Mouse (Mus musculus): ENCODE results near the gene Zkscan2.

Gene Zkscan2

DNA sequence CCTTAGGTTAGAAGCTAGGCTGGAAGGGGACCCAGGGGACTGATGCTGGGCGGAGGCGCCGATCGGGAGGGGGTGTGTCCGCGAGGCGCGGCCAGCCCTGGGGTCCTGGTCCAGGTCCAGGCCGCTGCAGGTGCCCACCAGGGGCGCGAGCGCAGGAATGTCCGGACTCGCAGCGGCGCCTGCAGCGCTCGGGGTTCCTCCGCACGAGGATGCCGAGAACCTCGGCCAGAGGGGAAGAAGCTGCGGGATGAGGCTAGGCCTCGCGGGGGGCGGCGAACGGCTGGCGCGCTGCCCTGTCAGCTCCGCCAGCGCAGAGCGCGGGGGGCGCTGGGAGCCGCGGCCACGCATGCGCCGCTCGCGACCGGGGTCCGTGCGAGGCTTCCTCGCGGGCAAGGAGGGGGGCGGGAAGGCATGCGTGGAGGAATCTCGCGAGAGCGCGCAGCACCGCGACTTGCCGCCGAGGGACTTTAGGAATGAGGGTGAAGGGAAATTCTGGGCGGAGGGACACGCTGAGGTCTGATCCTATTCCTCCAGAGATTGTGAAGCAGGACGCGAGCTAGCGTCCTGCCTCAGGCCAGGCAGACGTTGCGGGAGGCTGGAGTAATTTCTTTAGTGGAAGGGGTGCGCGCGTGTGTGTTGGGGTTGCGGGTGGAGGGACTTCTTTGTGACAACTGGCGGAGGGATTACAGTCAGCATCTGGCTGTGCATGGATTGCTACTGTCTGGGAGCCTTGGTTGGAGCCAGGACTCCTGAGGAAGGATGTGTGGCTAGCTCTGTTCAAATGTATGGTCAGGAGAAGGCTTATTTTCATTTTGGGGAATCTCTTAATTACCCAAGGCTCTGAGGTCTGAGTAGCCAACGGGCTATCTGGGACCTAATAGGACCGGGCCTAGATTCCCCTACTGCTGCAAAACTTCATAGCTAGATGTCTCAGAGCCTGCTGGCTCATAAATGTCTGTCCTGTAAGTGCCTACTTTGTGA lies at the start of gene Zkscan2:
Gene Zkscan2, minus strand, starts transcription at position 211 of the 981 bp plus-strand sequence.
- no peak for DNase-seq (ENCODE audit: low spot score)

DNA sequence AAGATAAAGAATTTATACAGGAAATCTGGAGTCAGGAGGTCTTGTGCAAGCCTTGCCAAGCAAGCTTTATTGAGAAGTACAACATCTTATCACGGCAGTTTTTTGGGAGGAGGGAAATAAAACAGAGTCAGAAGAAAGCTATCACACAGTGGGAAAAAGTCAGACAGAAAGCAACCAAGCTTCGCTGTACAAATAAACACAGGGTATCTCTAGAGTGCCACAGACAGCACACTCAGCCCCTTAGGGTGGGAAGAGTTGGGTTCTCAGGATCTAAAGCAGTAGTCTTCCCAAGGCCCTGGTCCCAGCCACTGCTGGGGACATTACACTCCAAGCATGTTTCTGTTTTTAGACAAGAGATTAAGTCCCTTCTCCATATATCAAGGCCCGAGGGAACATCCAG lies 28.9 kb upstream of the Zkscan2 start:
- DNase-seq (ENCODE audit: low spot score), result no peak

GRCm38 (mm10) chr7:123525761-123526160 lies 25.5 kb upstream of the Zkscan2 start:
- no peak for DNase-seq (ENCODE audit: low spot score)

GRCm38 (mm10) chr7:123524218-123524861 lies 24.1 kb upstream of the Zkscan2 start:
- DNase-seq (ENCODE audit: low spot score), result peak; percentile 57

GRCm38 (mm10) chr7:123507946-123508345 lies 7.7 kb upstream of the Zkscan2 start:
- DNase-seq (ENCODE audit: low spot score), result no peak

DNA sequence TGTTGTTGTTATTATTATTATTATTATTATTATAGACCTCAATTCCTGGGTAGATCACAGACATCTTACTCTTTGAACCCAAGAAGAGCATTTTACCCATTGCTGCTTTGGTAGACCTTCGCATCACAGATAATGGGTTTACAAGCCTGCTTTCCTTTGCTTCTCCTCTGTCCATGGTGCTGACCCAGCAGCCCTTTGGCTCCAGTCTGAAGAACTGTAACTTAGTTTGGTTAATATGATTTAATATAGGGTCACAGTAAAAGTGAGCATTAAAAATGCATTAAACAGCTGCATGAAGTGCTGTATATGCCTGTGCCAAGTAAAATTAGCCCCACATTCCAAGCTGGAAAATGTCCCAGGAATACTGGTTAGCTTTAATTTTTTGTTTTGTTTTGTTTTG lies 3.1 kb upstream of the Zkscan2 start:
- DNase-seq (ENCODE audit: low spot score), result peak; percentile 33

- DNase-seq (ENCODE audit: low spot score), result no peak
Measured at GRCm38 (mm10) chr7:123499481-123500238, 589 bp downstream of the Zkscan2 start.

- no peak for DNase-seq (ENCODE audit: low spot score)
Measured at GRCm38 (mm10) chr7:123487703-123488102, 12.5 kb downstream of the Zkscan2 start.

DNA sequence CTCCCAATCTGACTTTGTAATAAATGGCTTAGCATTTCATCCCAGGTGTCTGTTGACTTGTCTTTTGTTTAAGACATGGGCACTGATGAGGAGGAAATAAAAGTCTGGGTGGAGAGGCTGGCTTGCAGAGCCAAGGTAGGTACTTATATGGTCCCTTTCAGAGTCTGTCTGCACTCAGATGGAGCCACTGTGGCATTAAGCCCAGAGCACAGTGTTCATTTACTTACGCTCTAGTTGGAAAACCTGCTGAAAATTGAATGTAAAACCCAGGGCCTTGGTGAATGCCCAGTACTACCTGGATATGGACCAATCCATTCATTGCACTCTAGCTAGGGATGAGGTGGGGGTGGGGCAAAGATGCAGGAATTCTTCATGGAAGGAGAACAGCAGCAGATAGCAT lies 32.3 kb downstream of the Zkscan2 start:
- no peak for DNase-seq (ENCODE audit: low spot score)

DNA sequence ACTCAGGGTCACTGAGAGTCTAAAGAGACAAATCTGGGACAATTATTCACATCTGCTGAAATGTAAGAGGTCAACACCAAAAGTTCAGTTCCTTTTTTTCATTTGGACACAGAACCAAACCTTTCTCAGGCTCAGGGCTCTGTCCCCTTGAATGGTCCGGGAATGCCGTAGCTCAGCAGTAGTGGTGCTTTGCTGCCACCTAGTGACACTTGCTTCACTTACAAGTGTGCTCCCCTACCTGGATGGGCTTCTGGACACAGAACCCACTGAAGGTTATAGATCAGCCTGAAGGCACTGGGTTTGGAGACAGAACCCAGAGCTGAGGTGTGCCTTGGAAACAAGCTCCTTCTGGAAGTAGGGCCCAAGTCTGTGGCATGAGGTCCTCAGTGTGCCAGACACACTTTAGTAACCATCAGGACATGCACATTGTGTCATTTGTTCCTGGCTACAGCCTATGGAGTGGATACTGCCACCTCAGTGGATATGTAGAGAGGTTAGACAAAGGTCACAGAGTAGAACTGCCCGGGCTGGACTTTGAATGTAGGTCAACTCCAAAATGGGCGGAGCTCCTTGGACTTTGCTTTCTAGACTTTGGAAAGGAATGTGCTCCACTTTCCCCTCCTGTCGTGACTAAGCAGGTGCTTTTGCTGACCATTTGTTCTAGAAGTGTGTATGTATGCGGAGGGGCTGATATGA lies 34.4 kb downstream of the Zkscan2 start:
- peak; percentile 80 for DNase-seq (ENCODE audit: low spot score)

- no peak for DNase-seq (ENCODE audit: low spot score)
Measured at GRCm38 (mm10) chr7:123463569-123463968, 36.7 kb downstream of the Zkscan2 start.

DNA sequence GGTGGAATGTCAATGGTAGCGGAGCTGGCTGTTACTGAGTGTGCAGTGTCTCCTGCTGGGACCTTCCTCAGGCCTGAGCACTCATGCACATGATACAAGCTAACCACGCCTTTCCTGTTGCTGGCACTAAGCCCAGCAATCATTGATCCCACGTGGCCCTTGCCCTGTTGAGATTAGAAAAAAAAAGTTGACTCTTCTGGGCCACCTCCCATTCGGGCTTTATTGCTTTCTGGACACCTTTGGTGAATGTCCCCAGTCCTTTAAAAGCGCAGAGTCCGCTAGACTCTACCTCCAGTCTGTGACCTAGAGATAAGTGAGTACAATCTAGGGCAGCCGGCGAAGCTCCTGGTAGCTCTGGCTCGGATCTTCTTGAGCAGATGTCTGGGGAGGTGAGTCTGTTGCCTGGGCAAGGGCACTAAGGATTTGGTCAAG lies 38.2 kb downstream of the Zkscan2 start, which contains the start of gene Aqp8:
Gene Aqp8, plus strand, starts transcription at position 222 of the 432 bp plus-strand sequence.
- DNase-seq (ENCODE audit: low spot score), result peak; percentile 50

GRCm38 (mm10) chr7:123461316-123461715 lies 38.9 kb downstream of the Zkscan2 start:
- DNase-seq (ENCODE audit: low spot score), result no peak

GRCm38 (mm10) chr7:123459247-123459646 lies 41.0 kb downstream of the Zkscan2 start:
- DNase-seq (ENCODE audit: low spot score), result no peak

DNA sequence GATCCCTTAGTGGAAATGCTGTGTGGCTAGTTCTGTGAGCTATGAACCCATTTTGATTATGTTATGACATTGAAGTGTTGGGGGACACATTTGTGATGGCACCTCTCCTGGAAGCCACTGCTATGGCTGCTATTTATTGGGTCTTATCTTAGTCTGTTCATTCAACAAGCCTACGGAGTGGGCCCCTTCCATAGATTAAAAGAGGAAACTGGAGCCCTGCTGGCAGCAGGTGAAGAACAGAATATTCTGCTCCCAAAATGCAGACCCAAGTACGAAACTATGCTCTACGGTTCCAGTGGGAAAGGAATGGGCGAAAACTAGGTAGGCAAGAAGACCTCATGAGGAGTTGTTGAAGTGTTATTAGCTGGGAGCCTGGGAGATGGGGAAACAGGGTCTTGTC lies 41.9 kb downstream of the Zkscan2 start:
- no peak for DNase-seq (ENCODE audit: low spot score)

- DNase-seq (ENCODE audit: low spot score), result no peak
Measured at GRCm38 (mm10) chr7:123455088-123455487, 45.2 kb downstream of the Zkscan2 start.

DNA sequence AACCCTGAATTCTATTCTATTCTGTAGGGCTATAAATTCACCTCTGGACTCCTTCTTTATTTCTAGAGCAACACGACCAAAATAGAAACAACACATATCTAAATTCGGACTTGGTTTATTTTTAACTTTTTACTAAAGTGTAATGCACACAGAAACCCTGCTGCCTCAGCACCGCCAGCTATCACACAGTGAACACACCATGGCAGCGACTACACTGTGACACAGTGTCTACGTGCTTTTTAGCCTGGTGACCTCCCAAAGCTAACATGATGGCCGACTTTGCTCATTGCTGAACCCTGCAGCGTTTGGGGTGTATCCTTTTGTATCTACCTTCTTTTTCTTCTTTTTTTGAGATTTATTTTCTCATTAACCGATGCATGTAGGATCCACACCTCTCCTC lies 47.2 kb downstream of the Zkscan2 start:
- no peak for DNase-seq (ENCODE audit: low spot score)

DNA sequence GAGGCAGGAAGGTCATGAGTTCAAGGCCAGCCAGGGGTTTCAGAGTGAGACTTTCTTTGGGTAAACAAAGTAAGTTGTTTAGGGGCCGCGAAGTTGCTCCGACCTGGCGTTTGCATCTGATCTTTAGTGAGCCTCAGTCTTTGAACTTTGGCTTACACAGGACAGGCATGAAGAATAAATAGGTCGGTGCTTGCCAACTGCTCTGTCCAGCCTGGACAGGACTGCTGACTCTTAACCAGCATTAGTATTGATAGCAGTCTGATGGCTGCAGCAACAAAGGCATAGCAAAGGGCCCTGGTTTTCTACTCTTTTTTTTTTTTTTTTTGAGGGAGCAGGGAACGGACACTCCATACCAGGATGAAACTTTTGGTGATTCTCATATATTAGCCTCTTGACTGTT lies 47.7 kb downstream of the Zkscan2 start:
- DNase-seq (ENCODE audit: low spot score), result peak; percentile 68

- DNase-seq (ENCODE audit: low spot score), result no peak
Measured at GRCm38 (mm10) chr7:123450515-123450914, 49.7 kb downstream of the Zkscan2 start.

- DNase-seq (ENCODE audit: low spot score), result no peak
Measured at GRCm38 (mm10) chr7:123449676-123450075, 50.6 kb downstream of the Zkscan2 start.

DNA sequence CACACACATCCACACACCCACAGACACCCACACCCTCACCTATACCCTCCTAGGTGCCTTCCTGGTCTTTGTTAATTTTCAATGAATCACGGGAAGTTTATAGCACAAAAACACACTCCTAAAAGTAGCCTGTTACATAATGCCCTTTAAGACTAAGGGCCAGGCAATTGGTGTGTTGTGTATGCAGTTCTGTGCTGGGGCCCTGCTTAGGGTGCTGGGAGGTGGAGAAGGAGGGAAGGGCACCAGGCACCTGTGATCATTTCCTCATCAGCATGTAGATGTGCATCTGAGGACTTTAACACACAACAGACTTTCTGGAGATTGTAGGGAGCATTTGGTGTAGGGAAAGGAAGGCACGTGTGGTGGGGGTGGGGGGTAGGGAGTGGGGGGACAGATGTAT lies 51.5 kb downstream of the Zkscan2 start:
- no peak for DNase-seq (ENCODE audit: low spot score)

DNA sequence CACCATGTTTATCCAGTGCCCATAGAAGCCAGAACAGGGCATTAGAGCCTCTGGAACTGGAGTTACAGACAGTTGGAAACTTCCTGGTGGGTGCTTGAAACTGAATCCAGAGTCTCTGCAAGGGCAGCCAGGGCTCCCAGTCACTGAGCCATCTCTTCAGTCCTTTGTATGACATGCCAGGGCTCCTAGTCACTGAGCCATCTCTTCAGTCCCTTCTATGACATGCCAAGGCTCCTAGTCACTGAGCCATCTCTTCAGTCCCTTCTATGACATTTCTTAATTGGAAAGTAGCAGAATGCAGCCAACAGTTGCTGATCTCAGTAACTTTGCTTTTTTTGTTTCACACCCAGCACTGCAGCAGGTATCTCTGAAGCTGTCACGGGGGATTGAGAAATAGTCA lies 58.2 kb downstream of the Zkscan2 start:
- DNase-seq (ENCODE audit: low spot score), result no peak

All from adipocyte (in vitro differentiated cells).